Mouse (Mus musculus) kidney, postnatal 0 days (tissue): ENCODE results near the gene Gmpr2. TPM values are rescaled to one million over a fixed set of nuclear protein-coding genes. Genes with fewer than 3 reads are reported as not detected.

Experiments
- ATAC-seq: fragments of 200-750 bp; cut with Nextera tagmentation; replicated peaks from 2 replicates; pipeline ENCODE4 v1.8.0; 2017; ENCODE audit warnings: low read depth, moderate number of reproducible peaks, moderate TSS enrichment, moderate library complexity; ENCODE audit not compliant: low FRiP score
- DNase-seq: peaks from one replicate; pipeline ENCODE4 v3.0.0-alpha.2; 2016; ENCODE audit warnings: low spot score
- H3K27ac ChIP-seq: fragments of 300-500 bp; sonication (generic); 2 replicates; pipeline ENCODE4 v1.5.1; 2014; ENCODE audit warnings: mild to moderate bottlenecking
- H3K27me3 ChIP-seq: fragments of 300-500 bp; sonication (generic); 2 replicates; pipeline ENCODE4 v1.6.1; 2014; ENCODE audit warnings: low read length, mixed read lengths; ENCODE audit not compliant: insufficient read depth
- H3K36me3 ChIP-seq: fragments of 300-500 bp; sonication (generic); 2 replicates; pipeline ENCODE4 v1.6.1; 2014; ENCODE audit warnings: low read length, mixed read lengths; ENCODE audit not compliant: insufficient read depth
- H3K4me1 ChIP-seq: fragments of 300-500 bp; sonication (generic); replicated peaks from 2 replicates; pipeline ENCODE4 v1.6.1; 2014; ENCODE audit warnings: antibody characterized with exemption, low read length, mixed read lengths; ENCODE audit not compliant: insufficient read depth
- H3K4me2 ChIP-seq: fragments of 300-500 bp; sonication (generic); 2 replicates; pipeline ENCODE4 v1.6.1; 2014; ENCODE audit warnings: mild to moderate bottlenecking, low read length, moderate library complexity, mixed read lengths
- H3K4me3 ChIP-seq: fragments of 300-500 bp; sonication (generic); replicated peaks from 2 replicates; pipeline ENCODE4 v1.5.1; 2014; ENCODE audit warnings: low read depth, low read length
- H3K9ac ChIP-seq: fragments of 300-500 bp; sonication (generic); 2 replicates; pipeline ENCODE4 v1.6.1; 2014; ENCODE audit warnings: low read depth, low read length
- H3K9me3 ChIP-seq: fragments of 300-500 bp; sonication (generic); replicated peaks from 2 replicates; pipeline ENCODE4 v1.6.1; 2016; ENCODE audit warnings: low read length, inconsistent platforms, mixed read lengths
- CTCF ChIP-seq: IDR thresholded peaks from 2 replicates; pipeline ENCODE4 v1.5.1; 2016; ENCODE audit warnings: antibody characterized with exemption, low read depth, mild to moderate bottlenecking, moderate library complexity
- WGBS: fragments of 180-500 bp; shearing (Covaris S2); extraction: QIAGEN DNeasy Blood & Tissue Kit; methylation state at CpG from one replicate; pipeline ENCODE4 v1.1.7; 2014; 5-methylcytosine and 5-hydroxymethylcytosine counted together
- polyA plus RNA-seq: library from polyadenylated mRNA; unstranded; fragments of >200 nt; fragmentation: Nextera tagmentation; extraction: Ambion mirVana; gene quantifications from 2 replicates; pipeline ENCODE4 v1.2.1, GENCODE M21; 2015

Gene Gmpr2
- polyA plus RNA-seq, 1 experiment from 2014 or later, result 48.2 TPM

GRCm38 (mm10) chr14:55697226-55697625 lies 25.5 kb downstream of the Gmpr2 start:
- H3K4me2 ChIP-seq, result no peak overlapping the region
- no peak for TF ChIP-seq CTCF
- H3K4me1 ChIP-seq, result no peaks in the 10 kb centered on the region; the same call in 1 of the 2 replicates
- no peaks in the 10 kb centered on the region for H3K9me3 ChIP-seq
- WGBS, result 81% methylated on average over 4 of the region's 4 CpGs
- no peak overlapping the region for H3K4me3 ChIP-seq
- DNase-seq (no peak), ATAC-seq (no peak)
- H3K36me3 ChIP-seq, result no peaks in the 10 kb centered on the region
- H3K9ac ChIP-seq, result no peak overlapping the region
- H3K27ac ChIP-seq, result no peak overlapping the region
- no peaks in the 10 kb centered on the region for H3K27me3 ChIP-seq

- ATAC-seq, result peak; percentile 67; the same call in 1 of the 2 replicates
- 39% methylated on average over 9 of the region's 9 CpGs for WGBS
- H3K4me3 ChIP-seq, result no peak overlapping the region
- H3K4me2 ChIP-seq, result 0 out of 2 replicates have a peak overlapping the region, but pooled peaks have one; percentile 15
- no peak overlapping the region for H3K9ac ChIP-seq
- H3K4me1 ChIP-seq, result no peaks in the 10 kb centered on the region; the same call in 1 of the 2 replicates
- H3K36me3 ChIP-seq, result no peaks in the 10 kb centered on the region
- no peaks in the 10 kb centered on the region for H3K9me3 ChIP-seq
- no peak for TF ChIP-seq CTCF
- no peak for DNase-seq
- H3K27ac ChIP-seq, result no peak overlapping the region
- H3K27me3 ChIP-seq, result no peaks in the 10 kb centered on the region
These were observed 29.4 kb downstream of the Gmpr2 start for GRCm38 (mm10) chr14:55701131-55701530.

- ATAC-seq, result no peak
- no peaks in the 10 kb centered on the region for H3K27me3 ChIP-seq
These were observed 31.0 kb downstream of the Gmpr2 start for GRCm38 (mm10) chr14:55702761-55703160.

GRCm38 (mm10) chr14:55706051-55706600 lies 34.4 kb downstream of the Gmpr2 start:
- WGBS, result 88% methylated on average over 8 of the region's 8 CpGs
- Histone ChIP-seq H3K27me3 (no peaks in the 10 kb centered on the region), H3K4me1 (no peaks in the 10 kb centered on the region), H3K27ac (no peak overlapping the region), H3K4me3 (no peak overlapping the region), H3K36me3 (no peaks in the 10 kb centered on the region), H3K9me3 (no peaks in the 10 kb centered on the region), H3K9ac (no peak overlapping the region), H3K4me2 (no peak overlapping the region)
- ATAC-seq (no peak), DNase-seq (no peak)
- TF ChIP-seq CTCF, result no peak

More at GRCm38 (mm10) chr14:55702761-55703160, 31.0 kb downstream of the Gmpr2 start:
- Histone ChIP-seq H3K36me3 (no peaks in the 10 kb centered on the region), H3K9ac (no peak overlapping the region), H3K27ac (no peak overlapping the region), H3K4me3 (no peak overlapping the region), H3K4me2 (no peak overlapping the region), H3K4me1 (no peaks in the 10 kb centered on the region; the same call in 1 of the 2 replicates), H3K9me3 (no peaks in the 10 kb centered on the region)
- no peak for DNase-seq
- WGBS, result 41% methylated on average over 6 of the region's 6 CpGs
- TF ChIP-seq CTCF, result no peak

- Histone ChIP-seq H3K27ac (no peak overlapping the region), H3K4me1 (no peaks in the 10 kb centered on the region), H3K9ac (no peak overlapping the region), H3K9me3 (no peaks in the 10 kb centered on the region), H3K4me2 (no peak overlapping the region), H3K4me3 (no peak overlapping the region), H3K27me3 (0 out of 2 replicates have a peak, but pooled peaks cover 5% of the 10 kb centered on the region), H3K36me3 (no peaks in the 10 kb centered on the region)
- ATAC-seq (no peak), DNase-seq (no peak)
- no peak for TF ChIP-seq CTCF
- 85% methylated on average over 5 of the region's 5 CpGs for WGBS
These were observed 35.7 kb downstream of the Gmpr2 start for GRCm38 (mm10) chr14:55707397-55707796.

GRCm38 (mm10) chr14:55709509-55709908 lies 37.8 kb downstream of the Gmpr2 start:
- no peak for DNase-seq
- Histone ChIP-seq H3K4me2 (no peak overlapping the region), H3K4me1 (0 out of 2 replicates have a peak, but pooled peaks cover 6% of the 10 kb centered on the region), H3K36me3 (no peaks in the 10 kb centered on the region), H3K4me3 (no peak overlapping the region), H3K9me3 (no peaks in the 10 kb centered on the region), H3K27ac (no peak overlapping the region), H3K27me3 (0 out of 2 replicates have a peak, but pooled peaks cover 7% of the 10 kb centered on the region), H3K9ac (no peak overlapping the region)
- WGBS, result 83% methylated on average over 4 of the region's 4 CpGs
- no peak for ATAC-seq
- no peak for TF ChIP-seq CTCF
